26 mouse cellular contexts compared by ENCODE assay signal in the genomic region with DNA sequence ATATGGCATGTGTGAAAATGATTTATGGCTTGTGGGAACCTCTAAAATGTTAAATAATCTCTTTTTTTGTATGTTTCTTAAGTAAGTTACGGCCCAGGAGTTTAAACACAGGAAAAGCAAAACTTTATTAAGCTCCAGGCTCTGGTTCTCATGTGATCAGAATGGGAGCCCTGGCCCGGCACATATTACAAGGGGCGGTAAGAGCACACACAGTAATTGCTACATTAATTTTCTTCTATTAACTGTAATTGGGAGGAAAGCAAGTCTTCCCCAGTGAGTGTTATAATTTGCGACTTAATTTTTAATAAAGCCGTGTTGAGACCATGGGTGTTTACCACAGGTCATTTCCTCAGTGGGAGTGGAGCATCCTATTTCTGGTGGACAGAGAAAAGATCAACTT.
"Had no signal": no experiment of that assay in that cellular context is flagged by ENCODE, and none has a peak within 500 bp of the region (broad histone marks: within the 10 kb centered on the region; RNA-seq: fewer than 3 reads in every experiment).

No protein-coding gene starts in this region.

- H3K4me3 ChIP-seq: heart, adult 2 months; heart, embryonic 13.5 days; heart, embryonic 15.5 days; hindbrain, embryonic 12.5 days; kidney, embryonic 15.5 days; limb, embryonic 12.5 days; limb, embryonic 15.5 days had no signal

- H3K4me1 ChIP-seq: heart, embryonic 13.5 days; heart, embryonic 15.5 days; hindbrain, embryonic 12.5 days; limb, embryonic 12.5 days; limb, embryonic 15.5 days had no signal

- H3K27me3 ChIP-seq: heart, embryonic 13.5 days; heart, embryonic 15.5 days; hindbrain, embryonic 12.5 days; kidney, embryonic 15.5 days; limb, embryonic 12.5 days; limb, embryonic 15.5 days had no signal

- DNase-seq: forebrain, postnatal 0 days; gastrocnemius, postnatal 14 days; gastrocnemius, postnatal 36 days; heart, adult 11 months; heart, adult 2 months; heart, postnatal 14 days; heart, postnatal 36 days; kidney, adult 11 months; kidney, adult 2 months; kidney, adult 9 months; kidney, postnatal 14 days; kidney, postnatal 36 days; layer of hippocampus, adult 9-11 months; layer of hippocampus, postnatal 36 days; left cerebral cortex, postnatal 4 days had no signal

- H3K36me3 ChIP-seq: heart, embryonic 13.5 days; heart, embryonic 15.5 days; hindbrain, embryonic 12.5 days; kidney, embryonic 15.5 days; limb, embryonic 12.5 days; limb, embryonic 15.5 days had no signal

- H3K9me3 ChIP-seq: heart, embryonic 13.5 days; heart, embryonic 15.5 days; hindbrain, embryonic 12.5 days; kidney, embryonic 15.5 days; limb, embryonic 12.5 days; limb, embryonic 15.5 days had no signal

- H3K9ac ChIP-seq: forebrain, postnatal 0 days; heart, embryonic 13.5 days; heart, embryonic 15.5 days; hindbrain, embryonic 12.5 days; hindbrain, embryonic 14.5 days; kidney, embryonic 15.5 days; limb, embryonic 12.5 days; limb, embryonic 15.5 days had no signal

- H3K27ac ChIP-seq: heart, adult 2 months; heart, embryonic 13.5 days; heart, embryonic 15.5 days; kidney, embryonic 15.5 days; kidney, postnatal 0 days; limb, embryonic 12.5 days; limb, embryonic 15.5 days had no signal

- ATAC-seq: forebrain, postnatal 0 days; hindbrain, embryonic 16.5 days; intestine, embryonic 16.5 days had no signal

- H3K4me2 ChIP-seq: heart, embryonic 11.5 days; heart, embryonic 13.5 days; heart, embryonic 15.5 days; hindbrain, embryonic 12.5 days; hindbrain, embryonic 14.5 days; kidney, embryonic 15.5 days; limb, embryonic 12.5 days; limb, embryonic 15.5 days had no signal
